Mouse (Mus musculus): ENCODE data around the gene Atp10b. TPM values are rescaled to one million over a fixed set of nuclear protein-coding genes. Genes with fewer than 3 reads are reported as not detected.

The Atp10b gene
- polyA plus RNA-seq, 1 experiment from 2014 or later: 1.2 TPM

DNA sequence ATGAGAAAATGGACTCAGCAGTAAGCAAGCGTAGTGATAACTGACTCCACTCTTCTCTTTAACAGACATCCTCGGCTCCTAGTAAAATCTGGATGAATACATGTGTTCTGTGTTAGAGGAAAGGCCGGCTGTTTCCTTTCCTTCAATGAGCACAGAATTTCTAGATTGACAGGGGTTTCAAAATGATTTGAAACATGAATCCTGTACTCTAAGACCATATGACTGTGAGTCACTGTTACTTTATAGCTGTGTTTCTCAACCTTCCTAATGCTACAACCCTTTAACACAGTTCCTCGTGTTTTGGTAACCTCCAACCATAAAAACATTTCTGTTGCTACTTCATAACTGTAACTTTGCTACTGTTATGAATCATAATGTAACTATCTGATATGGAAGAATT is 33.8 kb downstream of the Atp10b start:
- Histone ChIP-seq H3K4me2 (replicated peaks; ENCODE audit: low read depth, low read length) (no peak overlapping the region), H3K27me3 (ENCODE audit: control insufficient read depth, insufficient read depth, low read length) (no peaks in the 10 kb centered on the region), H3K36me3 (ENCODE audit: control insufficient read depth, insufficient read depth, low read length) (no peaks in the 10 kb centered on the region), H3K4me3 (ENCODE audit: low read length) (no peak overlapping the region), H3K9ac (ENCODE audit: low read depth, low read length) (no peak overlapping the region), H3K4me1 (ENCODE audit: control insufficient read depth, insufficient read depth, low read length) (no peaks in the 10 kb centered on the region), H3K9me3 (ENCODE audit: control insufficient read depth, low read length) (no peaks in the 10 kb centered on the region), H3K27ac (ENCODE audit: low read depth, low read length) (no peak overlapping the region)
- no peak for ATAC-seq (ENCODE audit: low FRiP score, low TSS enrichment)
- 86% methylated on average over 4 of the region's 4 CpGs for WGBS

- no peaks in the 10 kb centered on the region for H3K9me3 ChIP-seq (ENCODE audit: control insufficient read depth, low read length)
- no peaks in the 10 kb centered on the region for H3K4me1 ChIP-seq (ENCODE audit: control insufficient read depth, insufficient read depth, low read length)
- no peak overlapping the region for H3K4me2 ChIP-seq (replicated peaks; ENCODE audit: low read depth, low read length)
- no peak overlapping the region for H3K27ac ChIP-seq (ENCODE audit: low read depth, low read length)
- H3K36me3 ChIP-seq (ENCODE audit: control insufficient read depth, insufficient read depth, low read length): no peaks in the 10 kb centered on the region
- 47% methylated on average over 6 of the region's 6 CpGs for WGBS
- no peak for ATAC-seq (ENCODE audit: low FRiP score, low TSS enrichment)
- no peaks in the 10 kb centered on the region for H3K27me3 ChIP-seq (ENCODE audit: control insufficient read depth, insufficient read depth, low read length)
- H3K4me3 ChIP-seq (ENCODE audit: low read length): no peak overlapping the region
- no peak overlapping the region for H3K9ac ChIP-seq (ENCODE audit: low read depth, low read length)
Observed at GRCm38 (mm10) chr11:43186291-43186690, 36.6 kb downstream of the Atp10b start.

GRCm38 (mm10) chr11:43189817-43190593 is 40.3 kb downstream of the Atp10b start:
- H3K4me1 ChIP-seq (ENCODE audit: control insufficient read depth, insufficient read depth, low read length): no peaks in the 10 kb centered on the region
- no peak for ATAC-seq (ENCODE audit: low FRiP score, low TSS enrichment)

DNA sequence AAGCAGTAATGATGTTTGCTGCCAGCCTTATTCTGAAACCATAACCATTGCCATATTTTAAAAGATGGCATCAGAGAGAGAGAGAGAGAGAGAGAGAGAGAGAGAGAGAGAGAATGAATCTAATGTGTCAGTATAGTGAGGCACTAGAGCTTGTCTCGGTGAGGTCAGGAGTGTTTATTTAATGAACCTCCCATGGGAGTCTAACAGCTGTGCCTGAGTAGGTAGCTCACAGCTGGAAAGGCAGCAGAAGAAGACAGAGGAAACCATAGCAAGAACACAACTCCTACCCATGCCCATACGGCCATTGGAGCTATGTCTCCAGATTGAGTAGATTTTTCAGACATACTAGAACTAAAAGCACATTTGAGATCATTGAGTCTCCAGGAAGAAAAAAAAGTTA is 49.1 kb downstream of the Atp10b start:
- H3K4me2 ChIP-seq (replicated peaks; ENCODE audit: low read depth, low read length): no peak overlapping the region
- no peak overlapping the region for H3K4me3 ChIP-seq (ENCODE audit: low read length)
- no peaks in the 10 kb centered on the region for H3K27me3 ChIP-seq (ENCODE audit: control insufficient read depth, insufficient read depth, low read length)
- no peaks in the 10 kb centered on the region for H3K4me1 ChIP-seq (ENCODE audit: control insufficient read depth, insufficient read depth, low read length)
- ATAC-seq (ENCODE audit: low FRiP score, low TSS enrichment): no peak
- H3K9me3 ChIP-seq (ENCODE audit: control insufficient read depth, low read length): no peaks in the 10 kb centered on the region
- 58% methylated on average over 2 of the region's 2 CpGs for WGBS
- H3K27ac ChIP-seq (ENCODE audit: low read depth, low read length): no peak overlapping the region
- H3K36me3 ChIP-seq (ENCODE audit: control insufficient read depth, insufficient read depth, low read length): no peaks in the 10 kb centered on the region
- no peak overlapping the region for H3K9ac ChIP-seq (ENCODE audit: low read depth, low read length)

More at GRCm38 (mm10) chr11:43189817-43190593, 40.3 kb downstream of the Atp10b start:
- no peak overlapping the region for H3K27ac ChIP-seq (ENCODE audit: low read depth, low read length)
- no peak overlapping the region for H3K4me2 ChIP-seq (replicated peaks; ENCODE audit: low read depth, low read length)
- no peak overlapping the region for H3K9ac ChIP-seq (ENCODE audit: low read depth, low read length)
- no peaks in the 10 kb centered on the region for H3K36me3 ChIP-seq (ENCODE audit: control insufficient read depth, insufficient read depth, low read length)
- H3K9me3 ChIP-seq (ENCODE audit: control insufficient read depth, low read length): no peaks in the 10 kb centered on the region
- H3K4me3 ChIP-seq (ENCODE audit: low read length): no peak overlapping the region
- H3K27me3 ChIP-seq (ENCODE audit: control insufficient read depth, insufficient read depth, low read length): no peaks in the 10 kb centered on the region
- 94% methylated on average over 3 of the region's 3 CpGs for WGBS

GRCm38 (mm10) chr11:43199358-43199757 is 49.7 kb downstream of the Atp10b start:
- H3K4me1 ChIP-seq (ENCODE audit: control insufficient read depth, insufficient read depth, low read length): no peaks in the 10 kb centered on the region
- no peaks in the 10 kb centered on the region for H3K9me3 ChIP-seq (ENCODE audit: control insufficient read depth, low read length)
- no peak overlapping the region for H3K4me3 ChIP-seq (ENCODE audit: low read length)
- H3K4me2 ChIP-seq (replicated peaks; ENCODE audit: low read depth, low read length): no peak overlapping the region
- no peak overlapping the region for H3K9ac ChIP-seq (ENCODE audit: low read depth, low read length)
- no peaks in the 10 kb centered on the region for H3K36me3 ChIP-seq (ENCODE audit: control insufficient read depth, insufficient read depth, low read length)
- no peaks in the 10 kb centered on the region for H3K27me3 ChIP-seq (ENCODE audit: control insufficient read depth, insufficient read depth, low read length)
- no peak for ATAC-seq (ENCODE audit: low FRiP score, low TSS enrichment)
- no peak overlapping the region for H3K27ac ChIP-seq (ENCODE audit: low read depth, low read length)

DNA sequence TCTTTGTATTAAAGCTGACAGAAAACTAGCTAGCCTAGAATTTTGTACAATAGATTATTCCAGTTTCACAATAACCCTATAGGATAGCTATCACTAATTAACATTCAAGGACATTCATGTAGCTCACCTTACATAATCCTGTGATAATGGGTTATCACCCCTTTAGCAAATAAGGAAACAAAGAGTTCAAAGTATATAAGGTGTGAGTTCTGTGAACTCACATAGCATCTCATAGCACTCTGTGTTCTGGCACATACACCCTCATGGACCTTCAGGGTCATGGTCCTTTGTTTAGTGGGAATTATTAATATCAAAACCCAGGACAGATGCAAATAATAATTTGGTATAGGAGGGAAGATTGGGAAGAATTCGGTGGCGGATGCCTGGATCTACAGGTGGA is 50.4 kb downstream of the Atp10b start:
- no peaks in the 10 kb centered on the region for H3K36me3 ChIP-seq (ENCODE audit: control insufficient read depth, insufficient read depth, low read length)
- no peak overlapping the region for H3K27ac ChIP-seq (ENCODE audit: low read depth, low read length)
- H3K27me3 ChIP-seq (ENCODE audit: control insufficient read depth, insufficient read depth, low read length): no peaks in the 10 kb centered on the region
- H3K9ac ChIP-seq (ENCODE audit: low read depth, low read length): no peak overlapping the region
- H3K4me2 ChIP-seq (replicated peaks; ENCODE audit: low read depth, low read length): no peak overlapping the region
- no peaks in the 10 kb centered on the region for H3K4me1 ChIP-seq (ENCODE audit: control insufficient read depth, insufficient read depth, low read length)
- no peak overlapping the region for H3K4me3 ChIP-seq (ENCODE audit: low read length)
- ATAC-seq (ENCODE audit: low FRiP score, low TSS enrichment): no peak
- WGBS: 89% methylated on average over 2 of the region's 2 CpGs
- no peaks in the 10 kb centered on the region for H3K9me3 ChIP-seq (ENCODE audit: control insufficient read depth, low read length)

DNA sequence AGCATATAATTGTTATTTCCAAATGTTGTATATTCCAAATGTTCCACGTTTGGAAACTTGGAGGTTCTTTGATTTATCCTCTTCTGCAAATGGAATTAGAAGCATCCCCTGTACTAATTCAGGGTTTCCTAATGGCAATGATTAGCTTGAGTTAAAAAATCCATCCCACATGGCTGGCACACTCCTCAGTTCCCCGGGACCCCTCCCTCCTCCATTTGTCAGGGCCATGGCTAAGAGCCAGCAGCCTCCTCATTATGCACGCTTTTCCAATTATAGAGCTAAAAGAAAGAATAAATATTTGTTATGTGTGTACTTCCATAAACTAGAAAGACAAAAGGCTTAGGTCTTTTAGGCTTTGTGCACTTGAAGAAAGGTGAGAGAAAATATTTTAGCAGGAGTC is 53.9 kb downstream of the Atp10b start:
- H3K4me3 ChIP-seq (ENCODE audit: low read length): no peak overlapping the region
- no peaks in the 10 kb centered on the region for H3K36me3 ChIP-seq (ENCODE audit: control insufficient read depth, insufficient read depth, low read length)
- no peak overlapping the region for H3K27ac ChIP-seq (ENCODE audit: low read depth, low read length)
- 68% methylated on average over 3 of the region's 3 CpGs for WGBS
- no peaks in the 10 kb centered on the region for H3K4me1 ChIP-seq (ENCODE audit: control insufficient read depth, insufficient read depth, low read length)
- no peaks in the 10 kb centered on the region for H3K9me3 ChIP-seq (ENCODE audit: control insufficient read depth, low read length)
- ATAC-seq (ENCODE audit: low FRiP score, low TSS enrichment): no peak
- H3K9ac ChIP-seq (ENCODE audit: low read depth, low read length): no peak overlapping the region
- no peaks in the 10 kb centered on the region for H3K27me3 ChIP-seq (ENCODE audit: control insufficient read depth, insufficient read depth, low read length)
- no peak overlapping the region for H3K4me2 ChIP-seq (replicated peaks; ENCODE audit: low read depth, low read length)

GRCm38 (mm10) chr11:43213134-43213533 is 63.5 kb downstream of the Atp10b start:
- H3K9me3 ChIP-seq (ENCODE audit: control insufficient read depth, low read length): no peaks in the 10 kb centered on the region
- H3K4me1 ChIP-seq (ENCODE audit: control insufficient read depth, insufficient read depth, low read length): no peaks in the 10 kb centered on the region
- H3K9ac ChIP-seq (ENCODE audit: low read depth, low read length): no peak overlapping the region
- H3K27ac ChIP-seq (ENCODE audit: low read depth, low read length): no peak overlapping the region
- 27% methylated on average over 1 of the region's 1 CpGs for WGBS
- H3K4me3 ChIP-seq (ENCODE audit: low read length): no peak overlapping the region
- H3K4me2 ChIP-seq (replicated peaks; ENCODE audit: low read depth, low read length): no peak overlapping the region
- no peaks in the 10 kb centered on the region for H3K27me3 ChIP-seq (ENCODE audit: control insufficient read depth, insufficient read depth, low read length)
- peak; percentile 46; the same call in 1 of the 2 replicates for ATAC-seq (ENCODE audit: low FRiP score, low TSS enrichment)
- no peaks in the 10 kb centered on the region for H3K36me3 ChIP-seq (ENCODE audit: control insufficient read depth, insufficient read depth, low read length)

DNA sequence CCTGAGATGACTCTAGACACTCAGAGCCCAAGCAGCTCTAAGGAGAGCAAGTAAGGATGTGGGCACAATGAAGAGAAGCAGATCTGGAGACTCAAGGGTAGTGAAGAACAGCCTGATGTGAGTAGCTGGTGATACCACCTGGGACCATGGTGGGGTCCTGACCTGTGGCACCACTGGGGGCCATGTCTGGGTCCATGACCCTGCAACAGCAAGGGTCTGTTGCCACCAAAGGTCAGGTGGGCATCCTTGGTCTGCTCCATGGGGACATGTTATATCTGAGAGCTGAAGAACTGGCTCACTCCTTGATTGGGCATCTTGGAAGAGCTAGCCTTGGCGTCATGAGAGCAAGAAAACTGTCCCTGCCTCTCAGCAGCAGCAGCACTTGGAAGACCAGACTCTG is 64.1 kb downstream of the Atp10b start:
- WGBS: 92% methylated on average over 1 of the region's 1 CpGs
- no peaks in the 10 kb centered on the region for H3K27me3 ChIP-seq (ENCODE audit: control insufficient read depth, insufficient read depth, low read length)
- no peak overlapping the region for H3K27ac ChIP-seq (ENCODE audit: low read depth, low read length)
- H3K36me3 ChIP-seq (ENCODE audit: control insufficient read depth, insufficient read depth, low read length): no peaks in the 10 kb centered on the region
- H3K9me3 ChIP-seq (ENCODE audit: control insufficient read depth, low read length): no peaks in the 10 kb centered on the region
- 0 out of 2 replicates have a peak, but pooled peaks have one; percentile 46 for ATAC-seq (ENCODE audit: low FRiP score, low TSS enrichment)
- no peak overlapping the region for H3K4me2 ChIP-seq (replicated peaks; ENCODE audit: low read depth, low read length)
- no peak overlapping the region for H3K4me3 ChIP-seq (ENCODE audit: low read length)
- no peak overlapping the region for H3K9ac ChIP-seq (ENCODE audit: low read depth, low read length)
- H3K4me1 ChIP-seq (ENCODE audit: control insufficient read depth, insufficient read depth, low read length): no peaks in the 10 kb centered on the region
